Mouse (Mus musculus) stomach, embryonic 16.5 days (tissue): ENCODE data around the gene Acsl6. TPM values are rescaled to one million over a fixed set of nuclear protein-coding genes. Genes with fewer than 3 reads are reported as not detected.
"Not testable (repeated sequence)": the region's sequence is repeated elsewhere in the genome, so short reads cannot be mapped to it uniquely, and the experiment has no call there.

Experiments
- ATAC-seq: fragments of 200-750 bp; cut with Nextera tagmentation; 2 replicates; pipeline ENCODE4 v1.8.0; 2017; ENCODE audit warnings: moderate number of reproducible peaks, moderate TSS enrichment; ENCODE audit not compliant: insufficient read depth, low FRiP score
- H3K27ac ChIP-seq: fragments of 300-500 bp; sonication (generic); 2 replicates; pipeline ENCODE4 v1.5.1; 2014; ENCODE audit warnings: low read length
- H3K27me3 ChIP-seq: fragments of 300-500 bp; sonication (generic); 2 replicates; pipeline ENCODE4 v1.6.1; 2014; ENCODE audit warnings: low read length, control low read depth, mixed read lengths; ENCODE audit not compliant: control insufficient read depth, insufficient read depth
- H3K36me3 ChIP-seq: fragments of 300-500 bp; sonication (generic); 2 replicates; pipeline ENCODE4 v1.6.1; 2014; ENCODE audit warnings: low read length; ENCODE audit not compliant: control insufficient read depth, insufficient read depth
- H3K4me1 ChIP-seq: fragments of 300-500 bp; sonication (generic); 2 replicates; pipeline ENCODE4 v1.6.1; 2014; ENCODE audit warnings: low read length, control low read depth, mixed read lengths; ENCODE audit not compliant: control insufficient read depth, insufficient read depth
- H3K4me2 ChIP-seq: fragments of 300-500 bp; sonication (generic); 2 replicates; pipeline ENCODE4 v1.6.1; 2014; ENCODE audit warnings: low read depth, low read length, mixed read lengths
- H3K4me3 ChIP-seq: fragments of 300-500 bp; sonication (generic); replicated peaks from 2 replicates; pipeline ENCODE4 v1.5.1; 2014; ENCODE audit warnings: mild to moderate bottlenecking, low read length
- H3K9ac ChIP-seq: fragments of 300-500 bp; sonication (generic); 2 replicates; pipeline ENCODE4 v1.6.1; 2014; ENCODE audit warnings: low read length
- H3K9me3 ChIP-seq: fragments of 300-500 bp; sonication (generic); replicated peaks from 2 replicates; pipeline ENCODE4 v1.6.1; 2016; ENCODE audit warnings: low read length, control low read depth; ENCODE audit not compliant: control insufficient read depth
- WGBS: fragments of 180-500 bp; shearing (Covaris S2); extraction: QIAGEN DNeasy Blood & Tissue Kit; methylation state at CpG from one replicate; pipeline ENCODE4 v1.1.7; 2014; 5-methylcytosine and 5-hydroxymethylcytosine counted together
- polyA plus RNA-seq: library from polyadenylated mRNA; unstranded; fragments of >200 nt; fragmentation: Nextera tagmentation; extraction: Ambion mirVana; gene quantifications from 2 replicates; pipeline ENCODE4 v1.2.1, GENCODE M21; 2015

The Acsl6 gene
- polyA plus RNA-seq, 1 experiment from 2014 or later: 1.5 TPM

GRCm38 (mm10) chr11:54400803-54401202 lies 97.2 kb downstream of the Acsl6 start:
- not testable (repeated sequence) for H3K9me3 ChIP-seq, H3K4me2 ChIP-seq, ATAC-seq, H3K27me3 ChIP-seq, H3K27ac ChIP-seq, H3K9ac ChIP-seq, H3K36me3 ChIP-seq, H3K4me1 ChIP-seq, H3K4me3 ChIP-seq
- WGBS: 92% methylated on average over 20 of the region's 20 CpGs

GRCm38 (mm10) chr11:54404885-54405284 lies 101.3 kb downstream of the Acsl6 start:
- H3K27me3 ChIP-seq: no peaks in the 10 kb centered on the region
- no peak overlapping the region for H3K4me3 ChIP-seq
- no peak overlapping the region for H3K27ac ChIP-seq
- no peaks in the 10 kb centered on the region for H3K36me3 ChIP-seq
- no peaks in the 10 kb centered on the region for H3K4me1 ChIP-seq
- no peak overlapping the region for H3K9ac ChIP-seq
- no peak overlapping the region for H3K4me2 ChIP-seq
- ATAC-seq: no peak
- WGBS: 77% methylated on average over 4 of the region's 4 CpGs
- no peaks in the 10 kb centered on the region for H3K9me3 ChIP-seq

GRCm38 (mm10) chr11:54406930-54407546 lies 103.4 kb downstream of the Acsl6 start:
- 69% methylated on average over 4 of the region's 4 CpGs for WGBS
- Histone ChIP-seq H3K36me3 (no peaks in the 10 kb centered on the region), H3K27ac (no peak overlapping the region), H3K9ac (no peak overlapping the region), H3K9me3 (no peaks in the 10 kb centered on the region), H3K4me3 (no peak overlapping the region), H3K27me3 (no peaks in the 10 kb centered on the region), H3K4me2 (no peak overlapping the region), H3K4me1 (no peaks in the 10 kb centered on the region)
- ATAC-seq: no peak

GRCm38 (mm10) chr11:54410612-54411011 lies 107.0 kb downstream of the Acsl6 start:
- ATAC-seq: no peak
- Histone ChIP-seq H3K4me3 (no peak overlapping the region), H3K4me1 (no peaks in the 10 kb centered on the region)

GRCm38 (mm10) chr11:54413017-54413416 lies 109.4 kb downstream of the Acsl6 start:
- WGBS: 11% methylated on average over 6 of the region's 6 CpGs
- peak; percentile 83 for ATAC-seq

More at GRCm38 (mm10) chr11:54410612-54411011, 107.0 kb downstream of the Acsl6 start:
- Histone ChIP-seq H3K27ac (no peak overlapping the region), H3K4me2 (no peak overlapping the region), H3K9me3 (no peaks in the 10 kb centered on the region), H3K36me3 (no peaks in the 10 kb centered on the region), H3K27me3 (no peaks in the 10 kb centered on the region), H3K9ac (no peak overlapping the region)

More at GRCm38 (mm10) chr11:54413017-54413416, 109.4 kb downstream of the Acsl6 start:
- no peak overlapping the region for H3K9ac ChIP-seq
- no peaks in the 10 kb centered on the region for H3K4me1 ChIP-seq
- no peaks in the 10 kb centered on the region for H3K27me3 ChIP-seq
- H3K9me3 ChIP-seq: no peaks in the 10 kb centered on the region
- H3K36me3 ChIP-seq: no peaks in the 10 kb centered on the region
- no peak overlapping the region for H3K4me3 ChIP-seq
- no peak overlapping the region for H3K27ac ChIP-seq
- 0 out of 2 replicates have a peak overlapping the region, but pooled peaks have one; percentile 9 for H3K4me2 ChIP-seq

Other genes with a start within 250 kb of the Acsl6 start
- 63.7 and 65.9 TPM in 2 replicates for gene Pdlim4, start 234.8 kb upstream of the Acsl6 start, polyA plus RNA-seq
- gene P4ha2, start 203.7 kb upstream of the Acsl6 start, polyA plus RNA-seq: 78.6 and 86.8 TPM in 2 replicates
- not detected in 2 replicates for gene Csf2, start 54.1 kb upstream of the Acsl6 start, polyA plus RNA-seq
- gene Il3, start 36.5 kb upstream of the Acsl6 start, polyA plus RNA-seq: not detected in 2 replicates
- gene Meikin, start 66.9 kb downstream of the Acsl6 start, polyA plus RNA-seq: not detected in 2 replicates
- 12.4 and 13.4 TPM in 2 replicates for gene Fnip1, start 134.4 kb downstream of the Acsl6 start, polyA plus RNA-seq
- 31.2 and 32.1 TPM in 2 replicates for gene Rapgef6, start 219.0 kb downstream of the Acsl6 start, polyA plus RNA-seq